Mouse (Mus musculus) embryonic facial prominence, embryonic 14.5 days (tissue): ENCODE results near the gene Rai14. TPM values are rescaled to one million over a fixed set of nuclear protein-coding genes. Genes with fewer than 3 reads are reported as not detected.

Source experiments
- ATAC-seq: fragments of 200-750 bp; cut with Nextera tagmentation; 2 replicates; pipeline ENCODE4 v1.8.0; 2017; ENCODE audit warnings: low read depth, moderate number of reproducible peaks, moderate TSS enrichment
- DNase-seq: peaks from one replicate; pipeline ENCODE4 v3.0.0-alpha.2; 2015; ENCODE audit warnings: low spot score
- H3K27ac ChIP-seq: fragments of 300-500 bp; sonication (generic); replicated peaks from 2 replicates; pipeline ENCODE4 v1.5.1; 2014; ENCODE audit warnings: low read depth, mild to moderate bottlenecking, low read length, moderate library complexity
- H3K27me3 ChIP-seq: fragments of 300-500 bp; sonication (generic); replicated peaks from 2 replicates; pipeline ENCODE4 v1.6.1; 2014; ENCODE audit warnings: low read length; ENCODE audit not compliant: control insufficient read depth, insufficient read depth
- H3K36me3 ChIP-seq: fragments of 300-500 bp; sonication (generic); 2 replicates; pipeline ENCODE4 v1.6.1; 2014; ENCODE audit warnings: low read length, mixed read lengths; ENCODE audit not compliant: control insufficient read depth, insufficient read depth
- H3K4me1 ChIP-seq: fragments of 300-500 bp; sonication (generic); 2 replicates; pipeline ENCODE4 v1.6.1; 2014; ENCODE audit warnings: antibody characterized with exemption, low read length; ENCODE audit not compliant: control insufficient read depth, insufficient read depth
- H3K4me2 ChIP-seq: fragments of 300-500 bp; sonication (generic); 2 replicates; pipeline ENCODE4 v1.6.1; 2014; ENCODE audit warnings: low read depth, mild to moderate bottlenecking, low read length, moderate library complexity, mixed read lengths
- H3K4me3 ChIP-seq: fragments of 300-500 bp; sonication (generic); 2 replicates; pipeline ENCODE4 v1.5.1; 2014; ENCODE audit warnings: low read depth, mild to moderate bottlenecking, low read length
- H3K9ac ChIP-seq: fragments of 300-500 bp; sonication (generic); 2 replicates; pipeline ENCODE4 v1.6.1; 2014; ENCODE audit warnings: low read depth, mild to moderate bottlenecking, low read length, moderate library complexity, mixed read lengths
- H3K9me3 ChIP-seq: fragments of 300-500 bp; sonication (generic); 2 replicates; pipeline ENCODE4 v1.6.1; 2016; ENCODE audit warnings: low read length; ENCODE audit not compliant: control insufficient read depth
- WGBS: fragments of 180-500 bp; shearing (Covaris S2); extraction: QIAGEN DNeasy Blood & Tissue Kit; methylation state at CpG from one replicate; pipeline ENCODE4 v1.1.7; 2014; 5-methylcytosine and 5-hydroxymethylcytosine counted together
- polyA plus RNA-seq: library from polyadenylated mRNA; unstranded; fragments of >200 nt; fragmentation: Nextera tagmentation; extraction: Ambion mirVana; gene quantifications from 2 replicates; pipeline ENCODE4 v1.2.1, GENCODE M21; 2014

Rai14 gene
- polyA plus RNA-seq, 1 experiment from 2014 or later, result 52.4 TPM

GRCm38 (mm10) chr15:10680514-10680913 lies 33.9 kb downstream of the Rai14 start:
- no peak overlapping the region; the same call in 1 of the 2 replicates for H3K27ac ChIP-seq
- peaks cover 45% of the 10 kb centered on the region for H3K4me1 ChIP-seq
- no peak for ATAC-seq

DNA sequence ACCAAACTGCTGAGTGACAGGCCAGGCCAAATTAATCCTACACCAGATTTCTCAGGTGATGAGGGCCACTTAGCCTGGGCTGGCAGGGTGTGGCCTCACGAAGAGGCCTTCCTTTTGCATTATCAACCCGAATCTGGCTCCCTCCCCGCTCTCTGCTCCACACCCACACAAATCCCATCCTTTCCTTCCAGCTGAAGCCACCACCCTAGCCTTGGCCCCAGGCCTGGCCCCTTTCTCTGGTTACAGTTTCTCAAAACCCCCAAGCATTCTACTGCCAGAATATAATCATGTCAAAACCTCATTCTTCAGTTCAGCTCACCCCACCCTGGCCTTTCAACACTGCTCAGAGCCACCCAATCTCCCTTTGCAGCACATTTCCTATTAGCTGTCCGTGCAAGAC lies 34.9 kb downstream of the Rai14 start:
- Histone ChIP-seq H3K27me3 (no peaks in the 10 kb centered on the region), H3K9ac (no peak overlapping the region), H3K4me1 (peaks cover 43% of the 10 kb centered on the region), H3K36me3 (no peaks in the 10 kb centered on the region; the same call in 1 of the 2 replicates), H3K4me3 (no peak overlapping the region), H3K27ac (peak overlapping the region; percentile 42), H3K9me3 (no peaks in the 10 kb centered on the region), H3K4me2 (0 out of 2 replicates have a peak overlapping the region, but pooled peaks have one; percentile 8)
- ATAC-seq (peak; percentile 78), DNase-seq (peak; percentile 84)
- WGBS, result 46% methylated on average over 4 of the region's 4 CpGs

More at GRCm38 (mm10) chr15:10680514-10680913, 33.9 kb downstream of the Rai14 start:
- no peak for DNase-seq
- Histone ChIP-seq H3K27me3 (no peaks in the 10 kb centered on the region), H3K36me3 (no peaks in the 10 kb centered on the region; the same call in 1 of the 2 replicates), H3K4me3 (no peak overlapping the region), H3K9ac (no peak overlapping the region), H3K4me2 (no peak overlapping the region), H3K9me3 (no peaks in the 10 kb centered on the region)
- 75% methylated on average over 5 of the region's 5 CpGs for WGBS

DNA sequence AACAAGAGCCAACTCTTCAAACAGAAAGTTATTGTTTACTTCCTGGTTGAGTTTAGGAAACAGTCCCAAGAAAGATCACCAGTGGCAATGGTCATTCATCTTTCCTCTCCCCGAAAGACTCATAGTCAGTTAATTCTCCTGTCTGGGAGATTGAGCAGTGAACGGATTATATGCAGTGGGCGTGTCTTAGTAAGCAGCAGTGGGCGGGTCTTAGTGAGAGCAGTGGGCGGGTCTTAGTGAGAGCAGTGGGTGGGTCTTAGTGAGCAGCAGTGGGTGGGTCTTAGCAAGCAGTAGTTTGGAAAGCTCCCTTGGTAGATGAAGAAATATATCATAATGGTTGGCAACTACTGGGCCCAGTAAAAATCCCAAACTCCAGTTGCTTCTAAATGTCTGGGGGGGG lies 38.6 kb downstream of the Rai14 start:
- H3K4me1 ChIP-seq, result peaks cover 69% of the 10 kb centered on the region
- no peak for ATAC-seq

DNA sequence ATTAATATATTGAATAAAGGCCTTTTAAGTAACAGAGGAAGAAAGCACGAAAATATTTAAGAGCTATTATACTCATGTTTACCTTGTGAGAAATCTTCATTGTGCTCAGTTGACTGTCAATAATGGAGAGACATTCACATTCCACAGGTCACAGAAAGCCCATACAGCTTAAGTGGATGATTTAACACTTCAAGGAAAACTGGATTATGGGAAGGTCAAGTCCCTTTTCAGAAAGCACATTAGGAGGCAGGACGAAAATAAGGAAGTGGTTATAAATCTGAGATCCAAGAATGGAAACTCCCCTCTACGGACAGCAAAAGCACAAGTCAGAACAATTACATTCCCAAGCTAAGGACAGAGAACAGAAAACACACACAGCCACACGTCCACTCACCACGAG lies 41.5 kb downstream of the Rai14 start:
- H3K4me3 ChIP-seq, result no peak overlapping the region
- H3K4me2 ChIP-seq, result no peak overlapping the region
- no peak overlapping the region for H3K9ac ChIP-seq
- peaks cover 43% of the 10 kb centered on the region for H3K4me1 ChIP-seq
- no peak for DNase-seq
- no peaks in the 10 kb centered on the region for H3K27me3 ChIP-seq
- no peak overlapping the region for H3K27ac ChIP-seq
- no peak for ATAC-seq
- H3K9me3 ChIP-seq, result no peaks in the 10 kb centered on the region
- WGBS, result 54% methylated on average over 5 of the region's 5 CpGs
- no peaks in the 10 kb centered on the region for H3K36me3 ChIP-seq

More for the DNA sequence above, 38.6 kb downstream of the Rai14 start:
- H3K27ac ChIP-seq, result no peak overlapping the region
- H3K9me3 ChIP-seq, result no peaks in the 10 kb centered on the region
- H3K27me3 ChIP-seq, result no peaks in the 10 kb centered on the region
- no peak overlapping the region for H3K4me3 ChIP-seq
- H3K36me3 ChIP-seq, result no peaks in the 10 kb centered on the region
- no peak overlapping the region for H3K4me2 ChIP-seq
- no peak for DNase-seq
- no peak overlapping the region for H3K9ac ChIP-seq
- WGBS, result 82% methylated on average over 5 of the region's 5 CpGs

GRCm38 (mm10) chr15:10671868-10672267 lies 42.6 kb downstream of the Rai14 start:
- Histone ChIP-seq H3K4me1 (peaks cover 33% of the 10 kb centered on the region), H3K9ac (no peak overlapping the region), H3K4me2 (no peak overlapping the region), H3K27ac (peak overlapping the region; percentile 41; the same call in 1 of the 2 replicates), H3K4me3 (no peak overlapping the region), H3K9me3 (no peaks in the 10 kb centered on the region), H3K27me3 (no peaks in the 10 kb centered on the region), H3K36me3 (no peaks in the 10 kb centered on the region)
- peak; percentile 66 for DNase-seq
- ATAC-seq, result 0 out of 2 replicates have a peak, but pooled peaks have one; percentile 20
- WGBS, result 48% methylated on average over 4 of the region's 4 CpGs

GRCm38 (mm10) chr15:10670107-10670506 lies 44.3 kb downstream of the Rai14 start:
- Histone ChIP-seq H3K36me3 (no peaks in the 10 kb centered on the region), H3K9me3 (no peaks in the 10 kb centered on the region), H3K4me3 (no peak overlapping the region), H3K4me1 (peaks cover 30% of the 10 kb centered on the region), H3K4me2 (no peak overlapping the region), H3K27ac (no peak overlapping the region), H3K9ac (no peak overlapping the region), H3K27me3 (no peaks in the 10 kb centered on the region)
- 65% methylated on average over 7 of the region's 7 CpGs for WGBS
- ATAC-seq (no peak), DNase-seq (no peak)

DNA sequence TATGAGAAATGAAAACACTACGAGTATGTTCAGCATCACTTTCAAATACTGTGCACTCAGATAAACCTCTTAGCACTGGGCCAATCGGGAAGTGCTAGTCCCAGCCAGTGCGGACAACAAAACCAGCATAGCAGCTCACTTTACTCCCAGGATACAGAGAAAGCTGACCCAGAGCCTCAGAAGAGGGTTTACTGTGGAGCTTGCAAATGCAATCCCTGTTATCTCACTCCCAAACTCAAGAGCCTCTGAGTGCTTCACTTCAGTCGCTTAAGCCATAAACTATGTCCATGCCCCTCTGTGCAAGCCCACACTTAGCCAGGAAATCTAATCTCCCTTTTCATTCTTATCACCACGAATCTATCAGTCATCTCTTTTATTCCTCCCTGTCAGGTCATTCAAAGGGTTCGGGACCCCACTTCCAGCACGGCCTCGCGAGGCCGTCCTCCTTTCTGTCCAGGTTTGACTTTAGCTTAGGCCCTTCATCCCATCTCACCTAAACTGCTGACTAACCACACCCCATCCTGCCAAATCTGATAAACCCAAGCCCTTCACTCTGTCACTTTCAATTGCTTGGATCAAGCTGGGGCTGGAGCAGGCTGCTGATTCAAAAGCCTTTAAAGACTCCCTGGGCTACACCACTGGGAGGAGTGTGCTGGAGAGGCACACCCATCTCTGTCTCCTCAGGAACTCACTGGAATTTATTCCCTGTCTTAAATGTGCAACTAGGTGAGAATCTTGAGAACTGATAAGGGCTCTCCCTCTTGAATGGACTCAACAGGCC lies 46.1 kb downstream of the Rai14 start:
- 57% methylated on average over 10 of the region's 10 CpGs for WGBS
- Histone ChIP-seq H3K27ac (no peak overlapping the region), H3K4me1 (peaks cover 25% of the 10 kb centered on the region), H3K9ac (no peak overlapping the region), H3K4me3 (no peak overlapping the region), H3K27me3 (no peaks in the 10 kb centered on the region), H3K9me3 (no peaks in the 10 kb centered on the region), H3K36me3 (no peaks in the 10 kb centered on the region), H3K4me2 (no peak overlapping the region)
- no peak for DNase-seq
- ATAC-seq, result no peak

DNA sequence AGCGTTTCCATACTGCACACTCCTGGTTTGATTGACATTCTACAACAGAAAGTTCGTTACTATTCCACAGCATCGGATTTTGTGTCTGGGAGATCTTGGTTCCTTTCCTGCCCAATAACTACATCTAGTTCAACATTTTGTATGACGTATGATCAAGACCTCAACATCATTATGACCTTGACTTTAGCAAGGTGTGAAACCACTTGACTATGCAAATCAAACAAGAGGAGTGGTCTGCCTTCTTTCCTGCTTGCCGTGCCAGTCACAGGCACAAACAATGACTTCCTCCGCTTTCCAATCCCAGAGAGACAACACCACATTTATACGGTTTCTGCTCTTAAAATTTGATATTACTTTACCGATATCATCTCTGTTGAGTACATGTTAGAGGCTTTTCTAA lies 48.6 kb downstream of the Rai14 start:
- H3K27ac ChIP-seq, result no peak overlapping the region
- DNase-seq (no peak), ATAC-seq (no peak)
- peaks cover 15% of the 10 kb centered on the region; the same call in 1 of the 2 replicates for H3K4me1 ChIP-seq
- H3K9ac ChIP-seq, result no peak overlapping the region
- no peaks in the 10 kb centered on the region for H3K9me3 ChIP-seq
- H3K4me2 ChIP-seq, result no peak overlapping the region
- peaks cover under 1% of the 10 kb centered on the region; the same call in 1 of the 2 replicates for H3K36me3 ChIP-seq
- no peak overlapping the region for H3K4me3 ChIP-seq
- WGBS, result 82% methylated on average over 8 of the region's 8 CpGs
- no peaks in the 10 kb centered on the region for H3K27me3 ChIP-seq

DNA sequence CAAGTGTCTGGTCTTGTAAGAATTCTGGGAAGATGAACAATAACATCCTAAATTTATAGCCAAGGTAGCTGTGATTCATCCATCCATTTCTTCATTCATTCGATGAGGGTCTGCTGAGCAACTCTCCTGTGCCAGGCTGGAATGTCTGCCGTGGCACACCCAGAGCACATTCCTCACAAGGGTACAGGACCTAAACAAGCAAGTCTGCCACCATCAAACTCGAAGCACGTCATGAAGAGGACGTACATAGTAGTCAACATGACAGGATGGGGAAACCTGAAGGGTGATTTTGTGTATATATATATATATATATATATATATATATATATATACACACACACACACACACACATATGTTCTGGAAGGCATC lies 49.9 kb downstream of the Rai14 start:
- no peak overlapping the region for H3K4me2 ChIP-seq
- H3K27me3 ChIP-seq, result no peaks in the 10 kb centered on the region
- H3K4me3 ChIP-seq, result no peak overlapping the region
- H3K4me1 ChIP-seq, result peaks cover 15% of the 10 kb centered on the region; the same call in 1 of the 2 replicates
- H3K9ac ChIP-seq, result no peak overlapping the region
- H3K27ac ChIP-seq, result no peak overlapping the region
- no peaks in the 10 kb centered on the region for H3K9me3 ChIP-seq
- ATAC-seq (no peak), DNase-seq (no peak)
- H3K36me3 ChIP-seq, result peaks cover 5% of the 10 kb centered on the region; the same call in 1 of the 2 replicates
- 78% methylated on average over 5 of the region's 5 CpGs for WGBS
